Mouse (Mus musculus) testis, adult 2 months (tissue): ENCODE measurements around the gene Glud1.

Experiments
- CTCF ChIP-seq: fragments of 200-500 bp; IDR thresholded peaks from 2 replicates; pipeline ENCODE4 v1.5.1; 2012; ENCODE audit warnings: low read depth, mild to moderate bottlenecking, inconsistent platforms, low read length, moderate library complexity; ENCODE audit not compliant: control insufficient read depth, insufficient read depth, insufficient replicate concordance
- POLR2A ChIP-seq: fragments of 200-500 bp; IDR thresholded peaks from 2 replicates; pipeline ENCODE4 v1.6.1; 2012; ENCODE audit warnings: low read depth, mild to moderate bottlenecking, inconsistent platforms, low read length, moderate library complexity; ENCODE audit not compliant: control insufficient read depth

DNA sequence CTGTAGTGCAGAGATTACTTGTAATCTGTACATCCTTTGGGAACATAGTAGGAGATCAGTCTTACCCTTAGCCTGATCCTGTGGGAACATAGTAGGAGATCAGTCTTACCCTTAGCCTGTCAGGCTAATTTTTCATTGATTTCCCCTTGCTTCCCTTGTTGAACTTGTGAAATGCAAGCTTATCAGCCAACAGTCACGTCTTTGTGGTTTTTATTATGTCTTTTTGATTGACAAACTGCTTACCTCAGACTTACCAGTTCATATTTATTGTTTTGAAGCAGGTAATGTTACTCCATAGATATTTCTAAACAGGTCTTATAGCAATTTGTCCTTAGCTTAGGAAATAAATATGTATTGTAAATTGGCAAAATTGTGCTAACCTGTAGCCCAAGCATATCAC, 17.1 kb downstream of the Glud1 start:
- TF ChIP-seq POLR2A: no peak
- TF ChIP-seq CTCF: no peak
